Mouse (Mus musculus) liver, postnatal 0 days (tissue): ENCODE measurements around the gene Nnat.

Source experiments
- CTCF ChIP-seq: sonication (generic); IDR thresholded peaks from 2 replicates; pipeline ENCODE4 v1.5.1; 2016; ENCODE audit warnings: antibody characterized with exemption, low read depth
- EP300 ChIP-seq: IDR thresholded peaks from 2 replicates; pipeline ENCODE4 v1.6.1; 2016; ENCODE audit warnings: antibody characterized with exemption, low read depth, mild to moderate bottlenecking

- no peak for TF ChIP-seq CTCF
- no peak for TF ChIP-seq EP300
These were observed 37.1 kb downstream of the Nnat start for GRCm38 (mm10) chr2:157596876-157597566.
